Mouse (Mus musculus) C2C12 (cell line): ENCODE data around the gene Vinac1. TPM values are rescaled to one million over a fixed set of nuclear protein-coding genes. Genes with fewer than 3 reads are reported as not detected.

Experiments used
- H3K27me3 ChIP-seq: one replicate; pipeline ENCODE4 v1.6.1; 2011; ENCODE audit not compliant: control insufficient read depth, insufficient read depth, insufficient read length
- H3K36me3 ChIP-seq: one replicate; pipeline ENCODE4 v1.6.1; 2011; ENCODE audit not compliant: control insufficient read depth, insufficient read depth
- H3K4me3 ChIP-seq: one replicate; pipeline ENCODE4 v1.5.1; 2011; ENCODE audit warnings: mild to moderate bottlenecking, control low read depth; ENCODE audit not compliant: poor library complexity, insufficient read depth, severe bottlenecking
- H3K79me2 ChIP-seq: one replicate; pipeline ENCODE4 v1.6.1; 2011; ENCODE audit not compliant: control insufficient read depth, insufficient read depth
- H3K79me3 ChIP-seq: one replicate; pipeline ENCODE4 v1.6.1; 2011; ENCODE audit warnings: low read depth, control low read depth
- H3ac ChIP-seq: one replicate; pipeline ENCODE3; 2011; ENCODE audit warnings: low read depth; ENCODE audit not compliant: control insufficient read depth, insufficient read length
- CEBPB ChIP-seq: IDR thresholded peaks from one replicate; pipeline ENCODE4 v1.6.1; 2011; ENCODE audit warnings: low read depth, mild to moderate bottlenecking, control low read depth, moderate library complexity
- CTCF ChIP-seq: IDR thresholded peaks from one replicate; pipeline ENCODE4 v1.5.1; 2011; ENCODE audit not compliant: control insufficient read depth, insufficient read depth, insufficient read length
- FOSL1 ChIP-seq: IDR thresholded peaks from one replicate; pipeline ENCODE4 v1.8.0; 2011; ENCODE audit warnings: mild to moderate bottlenecking, low read length; ENCODE audit not compliant: poor library complexity, insufficient read depth, severe bottlenecking
- MAX ChIP-seq: IDR thresholded peaks from one replicate; pipeline ENCODE4 v1.6.1; 2011; ENCODE audit warnings: mild to moderate bottlenecking, control low read depth
- MYOD1 ChIP-seq: IDR thresholded peaks from one replicate; pipeline ENCODE4 v1.6.1; 2011; ENCODE audit warnings: low read depth; ENCODE audit not compliant: control insufficient read depth, insufficient read length
- MYOG ChIP-seq: IDR thresholded peaks from one replicate; pipeline ENCODE4 v1.6.1; 2011; ENCODE audit not compliant: control insufficient read depth, insufficient read length; ENCODE audit errors: extremely low read depth
- USF1 ChIP-seq: IDR thresholded peaks from one replicate; pipeline ENCODE4 v1.6.1; 2011; ENCODE audit warnings: low read depth, mild to moderate bottlenecking, control low read depth, moderate library complexity
- polyA plus RNA-seq: library from polyadenylated mRNA; unstranded; fragments of >200 nt; fragmentation: generic; extraction: Trizol; gene quantifications from one replicate; pipeline ENCODE4 v1.2.1, GENCODE M21; 2012; ENCODE audit warnings: missing spikeins

The Vinac1 gene
- polyA plus RNA-seq, 1 experiment, result not detected

- TF ChIP-seq CEBPB, result no peak
- TF ChIP-seq CTCF, result no peak
- TF ChIP-seq USF1, result no peak
- no peak for TF ChIP-seq MYOG
- no peak for TF ChIP-seq MAX
- no peak for TF ChIP-seq MYOD1
- TF ChIP-seq FOSL1, result no peak
- no peaks in the 10 kb centered on the region for H3K27me3 ChIP-seq
- peak within 1 kb of the TSS; percentile 99 for H3ac ChIP-seq
- H3K79me2 ChIP-seq, result peaks cover 48% of the 10 kb centered on the region
- peaks cover 6% of the 10 kb centered on the region for H3K36me3 ChIP-seq
- H3K4me3 ChIP-seq, result peak within 1 kb of the TSS; percentile 85
- peaks cover 22% of the 10 kb centered on the region for H3K79me3 ChIP-seq
Measured at GRCm38 (mm10) chr2:129065437-129066282, 17.7 kb upstream of the Vinac1 start, which contains the start of gene Ttl. TSS of gene Ttl (plus strand) at chr2:129065942.

- Histone ChIP-seq H3K79me2 (peaks cover 7% of the 10 kb centered on the region), H3K27me3 (no peaks in the 10 kb centered on the region)
- no peak for TF ChIP-seq MAX
- TF ChIP-seq MYOD1, result no peak
- TF ChIP-seq FOSL1, result no peak
- TF ChIP-seq MYOG, result no peak
- TF ChIP-seq CTCF, result no peak
- no peak for TF ChIP-seq USF1
- no peak for TF ChIP-seq CEBPB
Measured at GRCm38 (mm10) chr2:129061456-129062059, 13.6 kb upstream of the Vinac1 start.

GRCm38 (mm10) chr2:129057920-129058361 is 10.0 kb upstream of the Vinac1 start:
- Histone ChIP-seq H3K79me2 (no peaks in the 10 kb centered on the region), H3K36me3 (no peaks in the 10 kb centered on the region), H3K4me3 (no peak overlapping the region), H3K79me3 (no peaks in the 10 kb centered on the region), H3K27me3 (peaks cover 3% of the 10 kb centered on the region), H3ac (no peak overlapping the region)
- TF ChIP-seq MYOG (no peak), MYOD1 (no peak), CTCF (no peak), USF1 (no peak), CEBPB (no peak), MAX (no peak), FOSL1 (no peak)

More at GRCm38 (mm10) chr2:129061456-129062059, 13.6 kb upstream of the Vinac1 start:
- Histone ChIP-seq H3ac (no peak overlapping the region), H3K36me3 (no peaks in the 10 kb centered on the region), H3K4me3 (no peak overlapping the region), H3K79me3 (no peaks in the 10 kb centered on the region)

- no peaks in the 10 kb centered on the region for H3K36me3 ChIP-seq
- no peak overlapping the region for H3ac ChIP-seq
- TF ChIP-seq CTCF (no peak), MYOG (no peak), MAX (no peak), FOSL1 (no peak), USF1 (no peak), CEBPB (no peak), MYOD1 (no peak)
- no peaks in the 10 kb centered on the region for H3K79me2 ChIP-seq
- H3K27me3 ChIP-seq, result peaks cover 3% of the 10 kb centered on the region
- H3K79me3 ChIP-seq, result no peaks in the 10 kb centered on the region
- no peak overlapping the region for H3K4me3 ChIP-seq
Measured at GRCm38 (mm10) chr2:129057256-129057655, 9.3 kb upstream of the Vinac1 start.

- Histone ChIP-seq H3ac (no peak overlapping the region), H3K4me3 (no peak overlapping the region), H3K79me2 (no peaks in the 10 kb centered on the region), H3K79me3 (no peaks in the 10 kb centered on the region), H3K36me3 (no peaks in the 10 kb centered on the region), H3K27me3 (peaks cover 3% of the 10 kb centered on the region)
- TF ChIP-seq CEBPB (no peak), FOSL1 (no peak), MYOG (no peak)
Measured at GRCm38 (mm10) chr2:129056597-129056996, 8.6 kb upstream of the Vinac1 start.
